Mouse (Mus musculus) erythroblast, embryonic 14.5 days (primary cell): Measurements from ENCODE around the gene Arhgef19.

Experiments
- GATA1 ChIP-seq: IDR thresholded peaks from 2 replicates; pipeline ENCODE4 v1.6.1; 2012; ENCODE audit warnings: low read length, inconsistent platforms, mixed read lengths
- TAL1 ChIP-seq: IDR thresholded peaks from 3 replicates; pipeline ENCODE4 v1.6.1; 2012; ENCODE audit warnings: low read length, inconsistent platforms, mixed read lengths

- TF ChIP-seq GATA1 (no peak), TAL1 (no peak)
Observed at GRCm38 (mm10) chr4:141211646-141212045, 27.7 kb upstream of the Arhgef19 start.
